Mouse (Mus musculus) midbrain, embryonic 14.5 days (tissue): Measurements from ENCODE around the gene Sox8. TPM values are rescaled to one million over a fixed set of nuclear protein-coding genes. Genes with fewer than 3 reads are reported as not detected.

Experiments
- ATAC-seq: fragments of 200-750 bp; cut with Nextera tagmentation; 2 replicates; pipeline ENCODE4 v1.8.0; 2017; ENCODE audit warnings: moderate number of reproducible peaks, moderate library complexity; ENCODE audit not compliant: low FRiP score, low TSS enrichment
- DNase-seq: peaks from one replicate; pipeline ENCODE4 v3.0.0-alpha.2; 2015
- H3K27ac ChIP-seq: fragments of 300-500 bp; sonication (generic); replicated peaks from 2 replicates; pipeline ENCODE4 v1.5.1; 2014; ENCODE audit warnings: mild to moderate bottlenecking, low read depth, low read length, moderate library complexity
- H3K27me3 ChIP-seq: fragments of 300-500 bp; sonication (generic); 2 replicates; pipeline ENCODE4 v1.6.1; 2014; ENCODE audit warnings: low read length, control low read depth, mixed read lengths; ENCODE audit not compliant: control insufficient read depth, insufficient read depth
- H3K36me3 ChIP-seq: fragments of 300-500 bp; sonication (generic); 2 replicates; pipeline ENCODE4 v1.6.1; 2014; ENCODE audit warnings: low read length, control low read depth; ENCODE audit not compliant: control insufficient read depth, insufficient read depth
- H3K4me1 ChIP-seq: fragments of 300-500 bp; sonication (generic); 2 replicates; pipeline ENCODE4 v1.6.1; 2014; ENCODE audit warnings: mild to moderate bottlenecking, antibody characterized with exemption, low read length, control low read depth; ENCODE audit not compliant: control insufficient read depth, insufficient read depth
- H3K4me2 ChIP-seq: fragments of 300-500 bp; sonication (generic); 2 replicates; pipeline ENCODE4 v1.6.1; 2014; ENCODE audit warnings: mild to moderate bottlenecking, low read length, moderate library complexity
- H3K4me3 ChIP-seq: fragments of 300-500 bp; sonication (generic); replicated peaks from 2 replicates; pipeline ENCODE4 v1.5.1; 2014; ENCODE audit warnings: low read depth, low read length
- H3K9ac ChIP-seq: fragments of 300-500 bp; sonication (generic); replicated peaks from 2 replicates; pipeline ENCODE4 v1.6.1; 2014; ENCODE audit warnings: mild to moderate bottlenecking, low read length, moderate library complexity
- H3K9me3 ChIP-seq: fragments of 300-500 bp; sonication (generic); 2 replicates; pipeline ENCODE4 v1.6.1; 2016; ENCODE audit warnings: low read length, control low read depth, mixed read lengths; ENCODE audit not compliant: control insufficient read depth
- WGBS: fragments of 180-500 bp; shearing (Covaris S2); extraction: QIAGEN DNeasy Blood & Tissue Kit; methylation state at CpG from one replicate; pipeline ENCODE4 v1.1.7; 2014; 5-methylcytosine and 5-hydroxymethylcytosine counted together
- polyA plus RNA-seq: library from polyadenylated mRNA; unstranded; fragments of >200 nt; fragmentation: Nextera tagmentation; extraction: Ambion mirVana; gene quantifications from 2 replicates; pipeline ENCODE4 v1.2.1, GENCODE M21; 2014

The Sox8 gene
- polyA plus RNA-seq, 1 experiment from 2014 or later, result 8.0 TPM

DNA sequence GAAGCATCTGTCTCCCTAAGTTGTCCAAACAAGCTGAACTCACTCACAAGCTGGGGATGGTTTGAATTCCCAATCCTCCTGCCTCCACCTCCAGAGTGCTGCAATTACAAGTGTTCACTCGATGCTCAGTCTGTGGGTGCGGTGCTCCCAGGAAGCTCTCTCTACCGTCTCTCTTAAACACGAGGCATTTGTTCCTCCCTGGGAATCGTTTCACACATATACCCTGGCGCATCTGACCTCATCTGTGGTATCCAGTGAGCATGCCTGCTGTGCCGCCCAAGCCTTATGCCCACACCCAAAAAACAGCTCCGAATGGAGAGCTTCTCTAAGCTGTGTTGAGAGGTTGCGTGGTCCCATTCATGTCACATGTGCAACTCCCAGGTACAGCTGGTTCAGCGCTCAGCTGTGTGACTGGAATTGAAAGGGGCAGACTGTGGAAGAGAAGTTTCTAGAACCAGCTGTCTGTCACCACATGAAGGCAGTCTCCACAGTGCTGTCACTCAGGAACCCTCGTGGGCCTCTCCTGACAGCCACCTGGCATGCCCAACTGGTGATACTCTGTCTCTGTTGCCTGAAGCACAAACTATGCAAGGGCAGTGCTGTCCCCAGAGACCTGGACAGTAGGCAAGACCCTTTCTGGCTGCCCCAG lies 37.8 kb upstream of the Sox8 start:
- H3K27me3 ChIP-seq, result no peaks in the 10 kb centered on the region
- no peak overlapping the region for H3K4me2 ChIP-seq
- peaks cover 19% of the 10 kb centered on the region for H3K4me1 ChIP-seq
- H3K9ac ChIP-seq, result no peak overlapping the region
- peaks cover 10% of the 10 kb centered on the region; the same call in 1 of the 2 replicates for H3K36me3 ChIP-seq
- H3K27ac ChIP-seq, result no peak overlapping the region
- DNase-seq (no peak), ATAC-seq (no peak)
- no peak overlapping the region for H3K4me3 ChIP-seq
- WGBS, result 91% methylated on average over 11 of the region's 11 CpGs
- H3K9me3 ChIP-seq, result no peaks in the 10 kb centered on the region

DNA sequence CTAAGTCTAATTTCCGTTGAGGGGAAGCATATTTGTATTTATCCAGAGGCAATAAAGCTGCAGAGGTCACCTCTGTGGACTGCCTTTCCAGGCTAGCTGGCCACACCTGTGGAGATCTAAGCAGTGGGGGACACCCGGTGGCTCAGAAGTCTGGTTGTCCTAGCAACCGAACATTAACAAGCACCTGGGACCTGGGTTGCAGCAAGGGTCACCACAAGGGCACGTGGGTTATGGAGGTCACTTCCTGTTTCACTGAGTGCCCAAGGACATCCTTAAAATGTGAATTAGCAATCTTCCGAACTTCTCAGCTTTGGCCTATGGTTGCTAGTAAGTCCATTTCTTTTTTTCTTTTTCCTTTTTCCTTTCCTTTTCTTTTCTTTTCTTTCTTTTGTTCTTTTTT lies 33.7 kb upstream of the Sox8 start:
- Histone ChIP-seq H3K27ac (no peak overlapping the region), H3K4me1 (peaks cover 9% of the 10 kb centered on the region), H3K4me3 (no peak overlapping the region), H3K27me3 (no peaks in the 10 kb centered on the region), H3K36me3 (0 out of 2 replicates have a peak, but pooled peaks cover 4% of the 10 kb centered on the region), H3K9me3 (no peaks in the 10 kb centered on the region), H3K4me2 (no peak overlapping the region), H3K9ac (no peak overlapping the region)
- WGBS, result 65% methylated on average over 5 of the region's 5 CpGs
- ATAC-seq, result no peak
- DNase-seq, result no peak

GRCm38 (mm10) chr17:25602366-25602765 lies 31.9 kb upstream of the Sox8 start:
- H3K4me2 ChIP-seq, result no peak overlapping the region
- H3K27ac ChIP-seq, result no peak overlapping the region
- no peak overlapping the region for H3K4me3 ChIP-seq
- no peaks in the 10 kb centered on the region for H3K9me3 ChIP-seq
- H3K4me1 ChIP-seq, result no peaks in the 10 kb centered on the region
- H3K9ac ChIP-seq, result no peak overlapping the region
- 76% methylated on average over 8 of the region's 8 CpGs for WGBS
- H3K36me3 ChIP-seq, result no peaks in the 10 kb centered on the region
- H3K27me3 ChIP-seq, result no peaks in the 10 kb centered on the region
- ATAC-seq, result no peak
- no peak for DNase-seq

DNA sequence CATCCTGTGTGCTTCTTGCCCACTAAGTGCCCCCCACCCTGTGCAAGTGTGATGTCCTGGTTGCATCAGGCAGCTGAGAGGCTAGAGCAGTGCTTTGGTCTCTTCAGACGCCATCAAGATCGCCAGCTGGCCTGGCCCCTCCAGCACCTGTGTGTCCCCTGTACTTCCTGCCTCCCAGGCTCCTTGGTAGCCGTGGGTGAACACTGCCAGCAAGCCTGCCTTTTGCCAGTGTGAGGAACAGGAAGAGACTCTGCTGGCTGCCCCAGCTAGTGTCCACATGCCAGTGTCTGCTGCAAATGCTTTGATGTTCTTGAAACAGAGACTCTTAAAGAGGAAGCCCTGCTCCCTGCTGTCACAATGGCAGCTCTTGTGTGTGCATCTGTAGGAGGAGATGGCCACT lies 27.1 kb upstream of the Sox8 start:
- DNase-seq (no peak), ATAC-seq (no peak)
- no peak overlapping the region for H3K27ac ChIP-seq
- no peaks in the 10 kb centered on the region for H3K4me1 ChIP-seq
- H3K4me3 ChIP-seq, result no peak overlapping the region
- H3K4me2 ChIP-seq, result no peak overlapping the region
- H3K9me3 ChIP-seq, result no peaks in the 10 kb centered on the region
- no peak overlapping the region for H3K9ac ChIP-seq
- H3K27me3 ChIP-seq, result no peaks in the 10 kb centered on the region
- WGBS, result 72% methylated on average over 3 of the region's 3 CpGs
- H3K36me3 ChIP-seq, result no peaks in the 10 kb centered on the region; the same call in 1 of the 2 replicates

DNA sequence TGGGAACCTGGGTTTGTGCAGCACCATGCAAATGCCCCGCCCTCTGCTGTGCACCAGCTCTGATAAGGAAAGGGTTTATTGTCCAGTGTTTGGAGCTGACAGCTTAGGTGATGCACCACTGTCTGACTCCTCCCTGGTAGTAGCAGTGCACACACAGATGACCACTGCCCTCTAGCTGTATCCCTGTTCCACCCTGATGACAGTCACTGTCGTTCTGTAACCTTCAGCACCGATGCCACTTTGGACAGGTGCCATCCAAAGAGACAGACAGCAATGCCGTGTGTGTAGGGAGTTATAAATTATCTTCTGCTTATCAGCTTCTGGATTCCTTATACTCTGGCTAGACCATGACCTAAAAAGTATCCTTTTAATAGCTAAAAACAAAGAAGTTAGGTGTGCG lies 25.0 kb upstream of the Sox8 start:
- no peak for DNase-seq
- Histone ChIP-seq H3K4me3 (no peak overlapping the region), H3K36me3 (peaks cover 3% of the 10 kb centered on the region; the same call in 1 of the 2 replicates), H3K27ac (no peak overlapping the region), H3K4me2 (no peak overlapping the region), H3K4me1 (no peaks in the 10 kb centered on the region), H3K9ac (no peak overlapping the region), H3K9me3 (no peaks in the 10 kb centered on the region), H3K27me3 (no peaks in the 10 kb centered on the region)
- 84% methylated on average over 5 of the region's 5 CpGs for WGBS
- ATAC-seq, result no peak

DNA sequence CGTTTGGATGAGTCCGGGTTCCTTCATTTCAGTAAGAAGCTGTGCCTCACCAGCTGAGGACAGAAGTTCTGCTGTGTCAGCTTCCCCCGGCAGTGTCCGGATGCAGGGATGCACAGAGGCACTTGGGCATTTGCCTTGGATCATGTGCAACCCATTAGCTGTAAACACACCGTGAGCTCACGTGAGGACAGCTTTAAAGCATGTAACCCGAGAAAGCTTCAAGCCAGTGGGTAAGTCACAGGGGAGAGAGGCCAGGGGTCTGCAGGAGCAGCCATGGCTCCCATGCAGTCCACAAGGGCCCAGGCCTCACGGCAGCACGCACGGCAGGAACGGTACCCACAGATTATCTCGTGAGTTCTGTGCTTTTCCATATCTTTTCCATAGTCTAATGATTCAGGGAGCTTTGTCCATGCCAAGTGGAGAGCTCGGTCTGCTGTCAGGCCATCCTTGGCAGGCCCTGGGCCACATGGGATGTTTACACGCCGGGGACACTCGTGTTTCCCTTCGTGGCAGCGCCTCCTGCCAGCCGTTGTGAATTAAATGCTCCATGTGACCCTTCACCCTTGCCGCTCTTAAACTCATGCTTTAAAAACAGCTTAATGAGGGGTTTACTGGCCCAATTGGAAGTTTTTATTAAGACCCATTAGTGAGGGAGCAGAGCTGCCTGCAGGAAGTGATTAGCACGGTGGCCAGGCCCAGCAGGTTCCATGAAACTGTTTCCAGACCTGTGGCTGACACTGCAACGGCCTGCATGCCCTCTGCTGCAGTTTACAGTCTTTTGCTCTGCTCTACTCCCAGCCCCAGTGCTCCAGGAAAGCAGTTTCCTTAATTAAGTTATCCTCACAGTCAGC lies 23.1 kb upstream of the Sox8 start:
- DNase-seq, result no peak
- WGBS, result 81% methylated on average over 22 of the region's 22 CpGs
- no peaks in the 10 kb centered on the region for H3K9me3 ChIP-seq

GRCm38 (mm10) chr17:25592336-25592735 lies 21.9 kb upstream of the Sox8 start:
- WGBS, result 91% methylated on average over 6 of the region's 6 CpGs
- peaks cover 18% of the 10 kb centered on the region for H3K36me3 ChIP-seq
- no peak overlapping the region for H3K27ac ChIP-seq
- ATAC-seq, result no peak
- H3K9me3 ChIP-seq, result no peaks in the 10 kb centered on the region
- DNase-seq, result no peak
- no peak overlapping the region for H3K4me2 ChIP-seq
- no peaks in the 10 kb centered on the region for H3K4me1 ChIP-seq
- H3K27me3 ChIP-seq, result no peaks in the 10 kb centered on the region
- H3K4me3 ChIP-seq, result no peak overlapping the region
- no peak overlapping the region for H3K9ac ChIP-seq

More for the DNA sequence above, 23.1 kb upstream of the Sox8 start:
- Histone ChIP-seq H3K4me1 (no peaks in the 10 kb centered on the region), H3K9ac (no peak overlapping the region), H3K36me3 (peaks cover 12% of the 10 kb centered on the region), H3K27ac (no peak overlapping the region), H3K27me3 (no peaks in the 10 kb centered on the region), H3K4me2 (no peak overlapping the region), H3K4me3 (no peak overlapping the region)
- no peak for ATAC-seq

DNA sequence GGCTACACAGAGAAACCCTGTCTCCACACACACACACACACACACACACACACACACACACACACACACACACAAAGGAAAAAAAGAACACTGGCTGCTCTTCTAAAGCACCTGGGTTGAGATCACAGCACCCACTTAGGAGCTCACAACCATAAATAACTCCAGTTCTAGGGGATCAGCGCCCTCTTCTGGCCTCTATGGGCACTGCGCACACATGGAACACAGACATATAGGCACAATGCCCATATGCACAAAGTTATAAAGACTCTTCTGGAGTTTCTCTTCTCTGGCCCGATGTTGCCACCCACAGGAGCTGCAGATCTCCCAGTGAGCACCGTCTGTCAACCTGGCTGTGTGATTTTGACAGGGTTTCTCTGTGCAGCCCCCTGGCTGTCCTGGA lies 20.5 kb upstream of the Sox8 start:
- Histone ChIP-seq H3K36me3 (peaks cover 27% of the 10 kb centered on the region), H3K4me1 (no peaks in the 10 kb centered on the region), H3K4me2 (no peak overlapping the region), H3K9ac (no peak overlapping the region), H3K27ac (no peak overlapping the region), H3K9me3 (no peaks in the 10 kb centered on the region), H3K4me3 (no peak overlapping the region), H3K27me3 (no peaks in the 10 kb centered on the region)
- ATAC-seq (no peak), DNase-seq (no peak)
- WGBS, result 84% methylated on average over 4 of the region's 4 CpGs

DNA sequence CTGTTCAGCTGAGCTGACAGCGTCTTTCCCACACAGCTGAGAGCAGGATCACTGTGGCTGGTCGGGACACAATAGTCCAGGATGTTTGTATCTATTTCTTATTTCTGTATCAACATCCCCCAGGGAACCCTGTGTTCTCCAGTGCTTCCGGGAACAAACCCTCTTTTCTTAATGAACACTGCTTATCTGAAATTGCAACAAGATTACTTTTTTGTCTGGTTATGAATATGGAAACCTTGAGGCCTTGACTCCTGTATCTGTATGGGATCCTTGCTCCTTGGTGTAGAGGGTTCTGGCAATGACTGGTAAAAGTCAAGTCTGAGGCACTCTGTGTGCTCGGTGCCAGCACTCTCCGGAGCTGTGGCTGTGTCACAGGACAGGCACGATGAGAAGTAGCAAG lies 19.6 kb upstream of the Sox8 start:
- WGBS, result 94% methylated on average over 6 of the region's 6 CpGs
- H3K4me2 ChIP-seq, result no peak overlapping the region

More for the DNA sequence above, 19.6 kb upstream of the Sox8 start:
- no peak overlapping the region for H3K9ac ChIP-seq
- peaks cover 31% of the 10 kb centered on the region for H3K36me3 ChIP-seq
- H3K27ac ChIP-seq, result no peak overlapping the region
- H3K9me3 ChIP-seq, result no peaks in the 10 kb centered on the region
- ATAC-seq (no peak), DNase-seq (no peak)
- no peak overlapping the region for H3K4me3 ChIP-seq
- H3K27me3 ChIP-seq, result no peaks in the 10 kb centered on the region
- no peaks in the 10 kb centered on the region for H3K4me1 ChIP-seq
